Mouse (Mus musculus) frontal cortex, adult 2 months (tissue): ENCODE data around the gene Zfp993. TPM values are rescaled to one million over a fixed set of nuclear protein-coding genes. Genes with fewer than 3 reads are reported as not detected.
"Not testable (repeated sequence)": the region's sequence is repeated elsewhere in the genome, so short reads cannot be mapped to it uniquely, and the experiment has no call there.

ENCODE experiments used
- DNase-seq, 2 experiments: peaks; one replicate each; pipeline ENCODE4 v3.0.0; 2022; ENCODE audit warnings: low spot score in 1 of 2; ENCODE audit errors: extremely low spot score in 1 of 2
- polyA plus RNA-seq: library from polyadenylated mRNA; depleted of rRNA; stranded (reverse); fragments of >200 nt; gene quantifications from 2 replicates; pipeline ENCODE4 v1.2.3, GENCODE M21; 2012; rRNA removed

Zfp993 gene
- polyA plus RNA-seq: 1.0 and 3.8 TPM in 2 replicates

DNA sequence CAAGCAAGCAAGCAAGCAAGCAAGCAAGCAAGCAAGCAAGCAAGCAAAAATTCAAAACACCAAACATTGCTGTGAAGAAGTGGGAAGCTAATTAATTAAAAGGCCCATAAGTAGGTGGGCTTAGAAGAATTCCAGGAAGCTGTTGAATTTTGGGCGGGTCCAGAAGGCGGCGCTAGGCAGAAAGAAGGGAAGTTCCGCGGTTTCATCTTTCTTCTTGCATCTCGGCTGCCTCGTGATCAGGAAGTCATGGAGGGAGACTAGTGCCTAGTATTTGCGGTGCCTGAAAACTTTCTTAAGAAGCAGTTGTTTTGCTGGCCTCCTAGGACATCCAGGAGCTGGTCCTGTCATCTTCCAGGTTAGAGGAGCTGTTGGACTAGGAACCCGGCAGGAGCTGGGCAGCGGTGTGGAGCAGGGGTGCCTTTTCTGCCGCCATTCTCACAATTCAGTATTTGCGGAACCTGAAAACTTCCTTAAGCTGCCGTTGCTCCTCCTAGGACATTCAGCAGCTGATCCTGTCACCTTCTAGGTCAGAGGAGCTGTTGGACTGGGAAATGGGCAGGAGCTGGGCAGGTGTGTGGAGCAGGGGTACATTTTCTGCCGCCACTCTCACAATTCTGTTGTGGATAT lies at the start of gene Zfp993:
Zfp993 (plus strand) TSS at position 188 of the 627 bp plus-strand sequence.
- not testable (repeated sequence) for DNase-seq

DNA sequence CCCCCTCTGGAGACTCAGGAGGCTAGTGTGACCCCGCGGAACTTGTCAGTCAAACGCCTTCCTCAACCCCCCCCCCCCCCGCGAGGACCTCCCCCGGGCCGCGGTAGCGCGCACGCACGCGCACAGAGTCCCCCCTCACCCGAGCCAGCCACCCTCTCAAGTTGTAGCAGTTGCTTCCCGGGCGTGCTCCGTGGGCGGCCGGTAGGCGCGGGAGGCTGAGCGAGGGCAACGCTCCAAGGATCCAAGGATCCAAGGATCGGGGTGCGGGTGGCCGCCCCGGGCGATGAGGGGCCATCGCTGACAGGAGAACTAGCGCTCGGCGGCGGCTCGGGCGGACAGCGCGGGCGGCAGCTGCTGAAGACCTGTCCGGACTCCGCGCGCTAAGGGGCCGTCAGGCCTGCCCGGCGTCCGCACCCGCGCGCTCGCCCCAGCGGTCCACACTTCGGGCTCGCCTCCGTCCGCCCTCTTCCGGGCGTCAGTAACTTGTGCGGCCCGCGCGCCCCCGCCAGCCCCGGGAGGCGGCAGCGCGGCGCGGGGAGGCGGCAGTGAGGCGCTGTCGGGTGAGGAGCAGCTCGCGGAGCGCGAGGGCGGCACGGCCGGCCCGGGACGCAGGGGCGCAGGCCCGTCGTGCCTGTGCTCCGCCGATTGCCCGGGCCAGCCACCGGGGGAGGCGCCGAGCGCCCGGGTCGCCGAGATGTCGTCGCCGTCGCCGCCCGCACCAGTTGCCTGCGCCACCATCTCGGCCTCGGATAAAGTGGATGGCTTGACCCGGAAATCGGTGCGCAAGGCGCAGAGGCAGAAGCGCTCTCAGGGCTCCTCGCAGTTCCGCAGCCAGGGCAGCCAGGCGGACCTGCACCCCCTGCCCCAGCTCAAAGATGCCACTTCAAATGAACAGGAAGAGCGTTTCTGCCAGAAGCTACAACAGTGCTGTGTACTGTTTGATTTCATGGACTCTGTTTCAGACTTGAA lies 30.6 kb upstream of the Zfp993 start:
- DNase-seq: not testable (repeated sequence)

GRCm38 (mm10) chr4:146603578-146604399 lies 7.0 kb upstream of the Zfp993 start:
- not testable (repeated sequence) for DNase-seq

DNA sequence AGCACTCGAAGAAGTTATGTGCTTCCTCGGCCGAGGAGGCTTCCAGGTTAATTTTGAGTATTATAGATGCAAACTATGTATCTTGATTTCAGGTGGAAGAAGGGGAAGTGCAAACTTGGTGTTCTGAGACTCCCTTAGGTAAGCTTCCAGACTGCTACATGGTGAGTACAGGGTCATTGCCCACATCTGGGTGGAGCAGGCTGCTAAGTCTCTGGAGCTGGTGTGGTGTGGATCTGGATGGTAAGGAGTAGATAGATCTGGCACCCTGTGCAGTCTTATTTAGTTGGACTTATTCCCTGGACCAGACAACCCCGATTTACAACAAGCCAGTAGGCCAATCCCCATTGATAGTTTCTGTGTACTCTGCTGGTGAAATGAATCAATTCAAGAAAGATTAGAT lies 33.6 kb downstream of the Zfp993 start:
- not testable (repeated sequence) for DNase-seq

DNA sequence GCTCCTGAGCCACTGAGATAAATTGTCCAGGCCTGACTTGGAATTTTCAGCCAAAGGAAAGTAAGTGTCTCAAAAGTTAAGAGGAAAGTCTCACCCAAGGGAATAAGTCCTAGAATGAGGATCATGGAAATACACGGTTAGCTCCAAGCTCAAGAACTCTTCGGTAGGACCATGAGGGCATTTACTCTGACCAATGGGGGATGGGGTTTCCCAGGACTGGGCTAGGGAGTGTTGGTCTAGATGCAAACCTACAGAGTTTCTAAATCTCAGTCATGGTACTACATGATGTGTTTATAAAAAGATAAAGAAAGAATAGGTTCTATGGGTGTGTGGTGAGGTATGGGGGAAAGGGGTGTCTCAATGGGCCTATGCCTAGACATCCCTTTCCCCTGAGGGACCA lies 38.9 kb downstream of the Zfp993 start:
- DNase-seq: not testable (repeated sequence)

GRCm38 (mm10) chr4:146650115-146650514 lies 39.4 kb downstream of the Zfp993 start:
- DNase-seq: not testable (repeated sequence)

- DNase-seq: not testable (repeated sequence)
These were observed 39.9 kb downstream of the Zfp993 start for GRCm38 (mm10) chr4:146650639-146651038.

Other genes with a start within 250 kb of the Zfp993 start
- gene Zfp992, start 161.9 kb upstream of the Zfp993 start, polyA plus RNA-seq: 0.32 and 0.61 TPM in 2 replicates
- gene Zfp981, start 108.9 kb upstream of the Zfp993 start, polyA plus RNA-seq: 0.14 and 0.17 TPM in 2 replicates